Mouse (Mus musculus): ENCODE results near the gene Casq2.
"Not testable (repeated sequence)": the region's sequence is repeated elsewhere in the genome, so short reads cannot be mapped to it uniquely, and the experiment has no call there.

DNA sequence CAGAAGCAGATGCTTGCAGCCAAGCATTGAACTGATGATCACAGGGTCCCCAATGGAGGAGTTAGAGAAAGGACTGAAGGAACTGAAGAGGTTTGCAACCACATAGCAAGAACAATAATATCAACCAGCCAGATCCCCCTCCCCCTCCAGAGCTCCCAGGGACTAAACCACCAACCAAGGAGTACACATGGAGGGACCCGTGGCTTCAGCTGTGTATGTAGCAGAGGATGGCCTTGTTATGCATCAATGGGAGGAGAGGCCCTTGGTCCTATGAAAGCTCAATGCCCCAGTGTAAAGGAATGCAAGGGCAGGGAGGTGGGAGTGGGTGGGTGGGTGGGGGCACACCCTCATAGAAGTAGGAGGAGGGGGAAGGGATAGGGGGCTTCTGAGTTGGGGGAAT lies 77.6 kb downstream of the Casq2 start:
- TF ChIP-seq CTCF (IDR thresholded peaks at IDR 0.05); EP300 (IDR thresholded peaks at IDR 0.05; ENCODE audit: insufficient read depth, low read depth, low read length): not testable (repeated sequence)
